Mouse (Mus musculus) megakaryocyte progenitor cell, adult 5-6 weeks (primary cell): ENCODE measurements around the gene Ano1. TPM values are rescaled to one million over a fixed set of nuclear protein-coding genes. Genes with fewer than 3 reads are reported as not detected.
A peak's percentile ranks its signal among the peaks of the same experiment; 100 is the strongest.

Experiments
- ATAC-seq: replicated peaks from 2 replicates; pipeline ENCODE4 v1.8.0; 2016; ENCODE audit warnings: mild to moderate bottlenecking, moderate TSS enrichment, inconsistent platforms; ENCODE audit not compliant: poor library complexity
- total RNA-seq, 2 experiments: library from RNA; stranded (forward) in 1 of 2; stranded (reverse) in 1 of 2; fragments of 157-497, 149-512 nt in 1 of 2; fragments of 200-1000 nt in 1 of 2; gene quantifications; 2 replicates each; pipeline versions ENCODE4 v1.2.3 to v1.2.4; 2015 to 2017

The Ano1 gene
- total RNA-seq, 2 experiments from 2014 or later, result not detected

DNA sequence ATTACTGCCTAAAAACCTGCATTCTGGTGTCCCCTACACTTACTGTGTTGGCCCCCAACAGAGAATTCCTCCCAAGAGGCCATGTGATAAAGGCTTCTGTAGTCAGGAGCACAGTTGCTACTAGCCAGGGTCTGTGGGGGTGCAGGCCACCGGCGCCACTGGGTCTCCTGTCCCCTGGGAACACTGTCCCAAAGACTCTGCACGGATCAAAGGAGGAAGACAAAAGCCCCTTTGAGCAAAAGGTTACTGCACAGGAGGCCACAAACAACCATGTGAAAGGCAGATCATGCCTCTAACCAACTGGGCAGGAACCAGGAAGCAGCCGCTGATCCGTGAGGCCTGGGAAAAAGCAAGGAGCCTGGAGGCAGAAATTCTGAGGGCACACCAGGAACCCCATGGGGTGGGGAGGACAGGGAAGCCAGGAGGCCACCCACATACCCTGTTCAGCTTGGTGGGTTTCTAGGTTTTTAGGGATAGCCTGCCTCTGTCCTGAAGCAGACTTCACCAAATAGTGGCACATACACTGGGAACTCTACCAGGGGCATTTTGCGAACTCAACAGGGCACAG, 151.4 kb downstream of the Ano1 start:
- no peak for ATAC-seq

DNA sequence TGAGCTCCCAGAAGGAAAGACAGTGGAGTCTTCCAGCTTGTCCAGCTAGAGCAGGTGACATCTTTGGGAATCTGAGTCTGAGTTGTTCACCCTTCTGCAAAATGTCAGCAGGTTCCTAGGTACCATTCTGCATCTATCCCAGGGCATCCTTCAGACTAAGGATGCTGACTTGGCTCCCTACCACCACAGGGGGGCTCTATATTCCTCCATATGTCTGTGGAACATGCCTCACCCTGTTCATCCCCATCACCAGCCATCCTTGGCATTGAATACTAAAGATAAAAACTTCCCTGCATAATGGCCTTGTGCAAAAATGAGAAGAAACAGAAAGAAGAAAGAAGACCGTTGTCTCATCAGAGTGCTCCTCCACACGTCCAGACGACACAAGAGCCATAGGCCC, 162.3 kb downstream of the Ano1 start:
- ATAC-seq, result no peak

- peak; percentile 49 for ATAC-seq
Observed at GRCm38 (mm10) chr7:144587291-144587690, 164.5 kb downstream of the Ano1 start.

- peak; percentile 32 for ATAC-seq
Observed at GRCm38 (mm10) chr7:144585648-144586047, 166.1 kb downstream of the Ano1 start.

GRCm38 (mm10) chr7:144583619-144584018, 168.2 kb downstream of the Ano1 start:
- peak; percentile 30 for ATAC-seq

GRCm38 (mm10) chr7:144582284-144582980, 169.3 kb downstream of the Ano1 start, which contains the start of gene Fadd:
Gene Fadd, minus strand, starts transcription at chr7:144582463.
- ATAC-seq, result peak; percentile 70

- peak; percentile 70 for ATAC-seq
Observed at GRCm38 (mm10) chr7:144581559-144582283, 170.1 kb downstream of the Ano1 start.

DNA sequence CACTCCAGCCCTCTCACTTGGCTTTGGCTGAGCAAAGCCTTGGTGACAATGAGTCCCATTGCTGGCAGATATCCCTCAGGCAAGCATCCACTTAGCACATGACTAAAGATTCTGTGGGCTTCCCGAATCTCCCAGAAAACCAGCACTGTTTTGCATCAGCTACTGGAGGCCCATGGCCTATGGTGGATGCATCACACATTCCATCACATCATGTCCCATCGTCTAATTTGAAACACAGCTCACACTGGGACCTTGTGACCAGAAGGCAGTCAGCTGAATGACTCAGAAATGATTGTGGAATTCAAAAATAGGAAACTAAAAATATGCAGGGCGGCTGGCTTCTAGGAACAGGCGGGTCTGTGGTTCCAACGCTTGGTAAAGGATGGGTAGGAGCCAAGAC, 173.9 kb downstream of the Ano1 start:
- no peak for ATAC-seq

GRCm38 (mm10) chr7:144572234-144572633, 179.5 kb downstream of the Ano1 start:
- ATAC-seq, result no peak

DNA sequence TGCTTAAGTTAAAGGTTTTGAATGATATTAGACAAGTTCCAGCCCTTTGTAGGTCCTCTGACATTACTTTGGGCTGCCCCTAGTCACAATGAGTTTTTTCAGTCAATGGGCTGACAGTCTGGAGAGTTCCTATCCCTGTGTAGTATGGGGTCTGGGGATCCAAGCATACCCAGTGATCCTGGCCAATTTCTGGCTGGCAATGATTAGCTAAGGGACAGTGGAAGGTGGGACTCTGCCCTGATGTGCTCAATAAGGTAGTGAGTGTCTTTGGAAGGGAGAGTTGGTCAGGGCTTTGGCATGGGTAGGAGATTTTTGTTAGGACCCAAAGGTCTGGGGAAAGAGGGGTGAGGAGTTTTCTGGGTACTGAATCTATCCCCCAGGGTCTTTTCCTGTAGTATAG, 180.2 kb downstream of the Ano1 start:
- ATAC-seq, result no peak

- ATAC-seq, result no peak
Observed at GRCm38 (mm10) chr7:144569428-144569827, 182.3 kb downstream of the Ano1 start.

DNA sequence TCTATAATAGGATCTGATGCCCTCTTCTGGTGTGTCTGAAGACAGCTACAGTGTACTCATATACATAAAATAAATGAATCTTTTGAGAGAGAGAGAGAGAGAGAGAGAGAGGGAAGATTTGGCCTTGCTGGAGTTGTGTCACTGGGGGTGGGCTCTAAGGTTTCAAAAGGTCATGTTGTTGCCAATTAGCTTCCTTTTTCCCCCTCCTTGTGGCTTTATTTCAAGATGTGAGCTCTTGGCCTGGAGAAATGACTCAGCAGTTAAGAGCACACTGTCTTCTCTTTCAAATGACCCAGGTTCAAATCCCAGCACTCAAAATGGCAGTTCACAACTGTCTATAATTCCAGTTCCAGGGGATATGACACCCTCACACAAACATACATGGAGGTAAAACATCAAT, 183.7 kb downstream of the Ano1 start:
- peak; percentile 80 for ATAC-seq

DNA sequence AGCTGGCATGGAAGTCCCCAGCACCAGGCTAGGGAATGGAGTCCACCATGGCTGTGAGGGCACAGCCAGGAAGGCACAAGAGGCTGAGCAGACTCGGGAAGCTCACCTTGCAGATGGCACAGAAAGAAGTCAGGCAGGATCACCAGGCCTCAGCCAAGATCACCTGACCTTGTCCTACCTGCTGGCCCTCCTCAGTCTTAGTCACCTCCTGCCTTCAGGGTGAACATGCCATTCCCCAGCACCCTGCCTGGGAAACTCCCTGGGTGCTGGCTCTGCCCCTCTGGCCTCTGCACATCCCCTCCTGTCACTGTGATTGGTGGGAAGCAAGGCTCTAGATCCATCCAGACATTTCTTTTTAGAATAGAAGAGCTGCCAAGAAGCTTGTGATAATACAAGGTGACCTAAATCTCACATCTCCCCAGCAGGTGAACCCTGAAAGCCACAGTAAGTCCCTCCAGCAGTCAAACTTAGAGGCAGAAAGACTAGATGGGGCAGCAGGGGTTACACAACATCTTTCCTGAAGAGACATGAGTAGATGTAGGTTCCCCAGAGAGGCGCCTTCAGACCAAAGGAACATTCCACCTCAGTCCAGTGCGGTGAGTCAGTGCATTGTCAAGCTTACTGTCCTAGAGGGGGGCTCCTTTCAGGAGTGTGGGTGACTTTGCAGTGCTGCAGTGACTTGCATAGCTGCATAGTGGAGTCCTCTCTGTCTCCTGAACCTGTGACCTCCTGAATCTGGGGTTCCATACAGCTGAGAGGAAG, 184.7 kb downstream of the Ano1 start:
- ATAC-seq, result peak; percentile 33; the same call in 1 of the 2 replicates

DNA sequence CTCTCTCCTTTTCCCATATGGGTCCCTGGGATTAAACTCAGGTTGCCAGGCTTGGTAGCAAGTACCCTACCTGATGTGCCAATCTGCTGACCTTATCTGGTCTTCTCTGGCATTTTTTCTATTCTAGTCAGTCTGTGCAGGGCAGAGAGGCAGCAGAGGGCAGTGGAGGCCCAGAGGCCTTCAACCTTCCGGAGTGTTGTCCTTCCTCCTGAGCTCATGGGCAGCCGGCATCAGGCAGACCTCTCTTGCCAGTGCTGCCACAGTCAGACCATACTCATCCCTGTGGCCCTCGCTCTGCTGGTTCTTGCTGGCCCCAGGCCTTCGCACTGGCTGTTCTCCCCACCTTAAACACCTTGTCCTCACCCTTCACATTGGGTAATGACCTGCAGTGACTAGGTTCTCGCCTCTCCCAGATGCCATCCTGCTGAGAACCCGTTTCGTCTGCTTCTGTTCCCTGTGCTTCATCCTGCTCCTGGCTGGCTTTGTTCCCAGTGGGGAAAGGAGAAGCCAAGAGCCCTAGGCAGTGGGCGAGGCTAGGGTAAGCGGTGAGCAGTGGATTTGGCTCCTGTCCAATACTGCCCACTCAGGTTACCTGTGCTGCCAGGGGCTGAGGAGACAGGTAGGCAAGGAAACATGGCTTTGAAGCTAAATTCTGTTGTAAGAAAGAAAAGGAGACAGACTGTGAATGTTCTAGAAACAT, 188.2 kb downstream of the Ano1 start:
- ATAC-seq, result no peak

- no peak for ATAC-seq
Observed at GRCm38 (mm10) chr7:144562016-144562415, 189.8 kb downstream of the Ano1 start.

DNA sequence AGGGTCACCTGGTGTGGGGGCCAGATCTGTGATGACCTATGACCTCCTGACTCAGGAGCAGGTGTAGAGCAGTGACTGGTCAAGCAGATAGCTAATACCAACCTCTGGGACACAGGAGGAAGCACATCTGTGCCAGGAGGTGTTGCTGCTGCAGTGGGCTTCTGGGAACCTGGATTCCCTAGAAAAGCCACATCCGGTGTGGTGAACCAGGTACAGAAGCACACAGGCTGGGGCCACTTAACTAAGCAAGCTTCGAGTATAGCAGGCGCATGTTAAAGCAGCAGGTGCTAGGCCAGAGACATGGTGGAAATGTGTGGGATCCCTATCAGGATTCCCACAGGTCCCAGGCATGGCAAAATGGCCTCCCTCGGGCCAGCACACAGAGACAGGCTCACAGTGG, 191.2 kb downstream of the Ano1 start:
- ATAC-seq, result no peak

DNA sequence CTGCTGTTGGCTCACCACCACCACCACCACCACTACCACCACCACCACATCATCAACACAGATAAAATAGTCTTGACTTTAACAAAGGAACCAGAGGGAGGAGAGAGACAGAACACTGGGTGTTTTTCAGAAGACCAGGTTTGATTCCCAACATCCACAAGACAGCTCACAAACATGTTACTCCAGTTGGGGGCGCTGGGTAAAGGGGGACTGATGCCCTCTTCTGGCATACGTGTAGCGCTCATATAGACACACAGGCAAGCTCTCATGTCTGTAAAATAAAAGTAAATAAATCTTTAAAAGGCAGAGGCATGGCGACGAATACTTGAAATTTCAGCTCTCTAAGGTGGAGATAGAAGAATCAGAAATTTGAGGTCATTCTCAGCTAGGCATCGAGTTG, 193.2 kb downstream of the Ano1 start:
- ATAC-seq, result 0 out of 2 replicates have a peak, but pooled peaks have one; percentile 26

GRCm38 (mm10) chr7:144554123-144554472, 197.7 kb downstream of the Ano1 start:
- ATAC-seq, result no peak; the same call in 1 of the 2 replicates

DNA sequence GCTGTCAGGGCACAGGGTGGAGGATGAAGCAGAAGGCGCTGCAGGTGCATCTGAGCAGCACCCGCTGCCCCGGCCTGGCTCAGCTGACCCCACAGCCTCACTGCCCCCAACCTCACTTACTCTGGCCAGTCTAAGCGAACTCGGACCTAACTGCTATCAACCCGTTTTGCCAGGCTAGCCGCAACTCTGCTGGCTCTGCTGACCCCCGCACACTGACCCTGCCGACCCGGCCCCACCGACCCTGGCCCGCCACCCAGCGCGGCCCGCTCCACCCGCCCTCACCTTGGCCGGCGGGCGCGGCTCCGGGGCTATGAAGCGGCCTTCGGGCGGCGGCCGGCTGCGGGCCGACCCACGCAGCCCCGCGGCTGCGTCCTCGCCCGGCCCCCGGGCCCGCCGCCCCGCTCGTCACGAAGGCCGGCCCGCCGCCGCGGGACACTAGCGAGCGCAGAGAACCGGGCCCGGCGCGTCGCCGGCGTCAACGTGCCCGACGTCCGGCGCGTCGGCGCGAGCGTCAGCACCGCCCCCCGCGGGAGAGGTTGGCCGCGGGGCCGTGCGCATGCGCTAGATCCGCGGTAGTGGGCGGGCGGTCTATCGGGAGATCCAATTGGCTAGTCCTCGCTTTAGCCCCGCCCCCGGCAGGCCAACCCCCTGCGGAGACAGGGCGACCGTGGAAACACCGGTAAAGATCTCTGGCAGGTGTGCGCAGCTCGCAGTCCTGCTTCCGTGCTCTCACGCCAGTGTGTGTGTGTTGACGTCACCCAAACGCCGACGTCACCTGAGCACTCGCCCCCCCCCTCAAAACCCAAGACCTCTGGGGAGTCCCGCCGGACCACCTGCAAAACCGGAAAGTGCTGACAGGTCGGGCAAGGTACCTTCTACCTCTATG, 198.3 kb downstream of the Ano1 start, which contains the start of gene Ppfia1:
Ppfia1 (minus strand) TSS at position 493 of the 886 bp plus-strand sequence.
- ATAC-seq, result peak; percentile 89

- no peak for ATAC-seq
Observed at GRCm38 (mm10) chr7:144552274-144552673, 199.5 kb downstream of the Ano1 start.
